Mouse (Mus musculus) forebrain, embryonic 13.5 days (tissue): ENCODE measurements around the gene Ppp1r32. TPM values are rescaled to one million over a fixed set of nuclear protein-coding genes. Genes with fewer than 3 reads are reported as not detected.
A peak's percentile ranks its signal among the peaks of the same experiment; 100 is the strongest.

Experiments used
- ATAC-seq: fragments of 200-750 bp; cut with Nextera tagmentation; 2 replicates; pipeline ENCODE4 v1.8.0; 2017
- H3K27ac ChIP-seq: fragments of 300-500 bp; sonication (generic); 2 replicates; pipeline ENCODE4 v1.5.1; 2015; ENCODE audit warnings: inconsistent platforms, mild to moderate bottlenecking, moderate library complexity
- H3K27me3 ChIP-seq: fragments of 300-500 bp; sonication (generic); 2 replicates; pipeline ENCODE4 v1.6.1; 2015; ENCODE audit warnings: mild to moderate bottlenecking, inconsistent platforms
- H3K36me3 ChIP-seq: fragments of 300-500 bp; sonication (generic); 2 replicates; pipeline ENCODE4 v1.6.1; 2015; ENCODE audit warnings: mild to moderate bottlenecking, inconsistent platforms; ENCODE audit not compliant: poor library complexity, severe bottlenecking
- H3K4me1 ChIP-seq: fragments of 300-500 bp; sonication (generic); 2 replicates; pipeline ENCODE4 v1.6.1; 2015; ENCODE audit warnings: inconsistent platforms
- H3K4me2 ChIP-seq: fragments of 300-500 bp; sonication (generic); 2 replicates; pipeline ENCODE4 v1.6.1; 2015; ENCODE audit warnings: inconsistent platforms, mild to moderate bottlenecking, moderate library complexity
- H3K4me3 ChIP-seq: fragments of 300-500 bp; sonication (generic); 2 replicates; pipeline ENCODE4 v1.5.1; 2015; ENCODE audit warnings: mild to moderate bottlenecking, inconsistent platforms
- H3K9ac ChIP-seq: fragments of 300-500 bp; sonication (generic); 2 replicates; pipeline ENCODE4 v1.6.1; 2015; ENCODE audit warnings: mild to moderate bottlenecking, inconsistent platforms
- H3K9me3 ChIP-seq: fragments of 300-500 bp; sonication (generic); replicated peaks from 2 replicates; pipeline ENCODE4 v1.6.1; 2016; ENCODE audit warnings: inconsistent platforms
- WGBS: fragments of 180-500 bp; shearing (Covaris S2); methylation state at CpG from one replicate; pipeline ENCODE4 v1.1.7; 2015; 5-methylcytosine and 5-hydroxymethylcytosine counted together
- polyA plus RNA-seq: library from polyadenylated mRNA; unstranded; fragments of >200 nt; fragmentation: Nextera tagmentation; extraction: Ambion mirVana; gene quantifications from 2 replicates; pipeline ENCODE4 v1.2.1, GENCODE M21; 2015

The Ppp1r32 gene
- polyA plus RNA-seq, 1 experiment from 2014 or later: 1.5 TPM

DNA sequence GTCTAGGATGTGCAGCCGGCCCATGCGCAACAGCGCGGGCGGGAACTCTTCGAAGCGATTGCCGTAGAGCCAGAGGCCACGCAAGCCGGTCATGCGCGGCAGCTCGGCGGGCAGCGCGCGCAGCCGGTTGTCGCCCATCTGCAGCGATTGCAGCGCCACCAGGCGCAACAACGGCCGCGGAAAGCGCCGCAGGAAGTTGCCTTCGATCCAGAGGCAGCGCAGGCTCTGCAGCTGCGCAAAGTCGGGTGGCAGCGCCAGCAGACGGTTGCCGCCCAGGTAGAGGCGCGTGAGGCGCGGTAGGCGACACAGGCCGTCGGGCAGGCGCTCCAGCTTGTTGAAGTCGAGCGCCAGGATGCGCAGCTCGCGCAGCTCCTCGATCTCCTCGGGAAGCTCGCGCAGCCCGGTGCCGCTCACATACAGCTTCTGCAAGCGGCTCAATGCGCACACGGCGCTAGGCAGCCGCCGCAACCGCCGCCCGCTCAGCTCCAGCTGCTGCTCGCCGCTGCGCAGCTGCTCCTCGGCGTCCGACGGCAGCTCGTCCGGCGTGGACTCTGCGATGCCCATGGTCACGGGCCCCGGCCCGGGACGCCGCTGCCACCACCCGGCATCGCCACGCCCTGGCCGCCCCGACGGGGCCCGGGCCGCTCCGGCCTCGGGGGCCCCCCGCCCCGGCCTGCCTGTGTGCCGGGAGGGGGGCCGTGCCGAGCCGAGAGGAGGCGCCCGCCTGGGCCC is 25.8 kb downstream of the Ppp1r32 start, which contains the start of gene Lrrc10b:
TSS of gene Lrrc10b (minus strand) at position 722 of the 732 bp plus-strand sequence.
- peak within 1 kb of the TSS; percentile 40 for H3K27ac ChIP-seq
- no peaks in the 10 kb centered on the region for H3K9me3 ChIP-seq

DNA sequence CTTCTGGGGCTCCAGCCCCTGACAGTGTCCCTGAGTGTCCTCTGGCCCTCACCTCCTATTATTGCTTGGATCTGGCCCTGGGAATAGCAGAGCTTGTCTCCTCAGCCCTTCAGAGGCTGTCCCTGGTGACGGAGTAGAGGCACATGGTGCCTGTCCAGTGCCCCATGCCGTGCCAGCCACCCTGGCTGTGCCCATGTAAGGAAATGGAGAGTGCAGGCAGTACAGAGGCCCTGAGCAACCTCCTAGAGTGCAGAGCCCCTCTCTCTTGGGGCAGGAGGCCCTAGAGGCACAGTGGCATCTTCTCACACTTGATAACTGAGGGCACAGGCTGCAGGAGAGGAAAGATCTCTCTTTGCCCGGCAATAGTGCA is 27.3 kb downstream of the Ppp1r32 start:
- Histone ChIP-seq H3K4me2 (no peak overlapping the region), H3K36me3 (no peaks in the 10 kb centered on the region), H3K27me3 (peaks cover 69% of the 10 kb centered on the region), H3K9ac (no peak overlapping the region), H3K4me1 (peaks cover 24% of the 10 kb centered on the region), H3K27ac (no peak overlapping the region), H3K4me3 (no peak overlapping the region), H3K9me3 (no peaks in the 10 kb centered on the region)
- ATAC-seq: no peak
- whole genome bisulfite sequencing: 79% methylated on average over 3 of the region's 3 CpGs

More for the DNA sequence above, 25.8 kb downstream of the Ppp1r32 start, which contains the start of gene Lrrc10b:
- Histone ChIP-seq H3K4me1 (peaks cover 29% of the 10 kb centered on the region), H3K4me3 (peak within 1 kb of the TSS; percentile 48), H3K4me2 (peak within 1 kb of the TSS; percentile 88), H3K27me3 (peaks cover 80% of the 10 kb centered on the region), H3K9ac (peak within 1 kb of the TSS; percentile 61), H3K36me3 (no peaks in the 10 kb centered on the region)
- ATAC-seq: peak; percentile 72
- WGBS: 1% methylated on average over 86 of the region's 96 CpGs

DNA sequence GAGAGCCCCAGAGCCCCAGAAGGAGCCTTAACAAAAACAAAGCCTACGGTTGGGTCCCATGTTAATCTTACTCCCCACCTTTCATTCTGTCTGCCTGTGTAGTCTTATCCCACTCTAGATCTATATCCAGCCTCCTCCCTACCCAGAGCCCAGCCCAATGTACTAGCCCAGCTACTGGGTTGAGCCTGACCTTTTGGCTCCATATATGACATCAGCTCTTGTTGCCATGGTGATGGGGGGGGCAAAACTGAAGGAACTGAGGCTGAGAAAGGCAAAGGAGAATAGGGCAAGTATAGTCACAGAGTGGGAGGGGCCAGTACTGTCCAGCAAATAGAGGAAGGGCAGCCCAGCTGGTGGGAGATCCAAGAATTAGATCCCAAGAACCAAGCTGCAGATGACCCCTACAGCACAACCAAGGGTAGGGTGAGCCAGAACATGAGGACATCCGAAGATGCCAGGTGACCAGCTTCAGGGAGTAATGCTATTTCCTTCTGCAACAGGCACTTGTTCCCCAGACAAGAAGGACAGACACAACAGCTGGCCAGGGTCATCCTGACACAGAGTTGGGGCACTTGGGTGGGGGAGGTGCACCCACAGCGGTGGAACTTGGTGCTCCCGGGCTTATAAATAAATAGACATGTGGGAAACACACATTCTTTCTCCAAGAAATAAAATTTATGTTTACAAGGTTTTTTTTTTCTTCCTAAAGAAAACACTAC is 27.9 kb downstream of the Ppp1r32 start:
- no peak overlapping the region for H3K4me2 ChIP-seq
- H3K36me3 ChIP-seq: no peaks in the 10 kb centered on the region
- no peak overlapping the region for H3K9ac ChIP-seq
- H3K9me3 ChIP-seq: no peaks in the 10 kb centered on the region
- H3K27me3 ChIP-seq: peaks cover 66% of the 10 kb centered on the region
- no peak overlapping the region for H3K4me3 ChIP-seq
- ATAC-seq: no peak
- 66% methylated on average over 4 of the region's 4 CpGs for WGBS
- H3K4me1 ChIP-seq: peaks cover 24% of the 10 kb centered on the region
- H3K27ac ChIP-seq: no peak overlapping the region

DNA sequence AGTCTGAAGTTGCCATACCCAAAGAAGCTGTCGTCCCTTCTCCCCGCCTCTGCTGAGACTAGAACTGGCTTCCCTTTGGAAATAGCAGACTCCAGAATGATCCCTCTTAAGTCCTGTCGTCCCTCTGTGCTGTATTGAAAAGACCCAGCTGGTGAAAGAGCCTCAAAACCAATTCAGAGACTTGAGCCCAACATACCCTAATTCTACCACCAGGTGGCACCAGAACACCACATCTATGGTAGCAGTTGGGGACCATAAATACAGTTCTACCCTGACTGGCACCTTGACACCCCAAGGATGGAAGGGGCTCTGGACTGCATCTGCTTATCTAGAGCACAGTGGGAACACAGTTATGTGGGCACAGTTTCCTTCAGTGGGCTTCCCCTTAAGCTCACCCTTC is 33.0 kb downstream of the Ppp1r32 start:
- H3K27ac ChIP-seq: no peak overlapping the region
- peaks cover 14% of the 10 kb centered on the region for H3K27me3 ChIP-seq
- H3K4me1 ChIP-seq: no peaks in the 10 kb centered on the region
- WGBS: 3% methylated on average over 3 of the region's 3 CpGs
- peak; percentile 74 for ATAC-seq
- no peak overlapping the region for H3K9ac ChIP-seq
- H3K4me2 ChIP-seq: no peak overlapping the region
- H3K4me3 ChIP-seq: no peak overlapping the region
- no peaks in the 10 kb centered on the region for H3K9me3 ChIP-seq
- peaks cover 21% of the 10 kb centered on the region for H3K36me3 ChIP-seq

DNA sequence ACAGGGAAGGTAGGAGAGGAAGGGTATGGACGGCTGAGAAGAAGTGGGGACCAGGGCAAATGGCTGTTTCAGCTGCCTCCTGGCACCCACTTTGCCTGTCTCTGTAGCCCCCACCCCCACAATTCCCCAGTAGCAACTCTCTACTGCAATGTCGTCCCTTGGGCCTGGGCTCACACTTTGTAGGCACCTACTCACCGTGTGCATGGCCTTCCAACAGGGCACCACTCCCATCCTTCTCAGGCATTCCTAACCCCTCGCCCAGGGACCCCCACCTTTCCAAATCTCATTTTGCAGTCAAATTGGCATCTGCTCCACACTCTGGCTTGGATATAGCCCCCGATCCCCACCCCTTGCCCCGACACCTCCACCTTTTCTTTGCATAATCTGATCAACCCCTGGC is 33.5 kb downstream of the Ppp1r32 start:
- no peaks in the 10 kb centered on the region for H3K4me1 ChIP-seq
- H3K27me3 ChIP-seq: peaks cover 10% of the 10 kb centered on the region
- peak; percentile 40 for ATAC-seq
- no peak overlapping the region for H3K4me3 ChIP-seq
- peaks cover 24% of the 10 kb centered on the region for H3K36me3 ChIP-seq
- no peak overlapping the region for H3K4me2 ChIP-seq
- no peak overlapping the region for H3K27ac ChIP-seq
- WGBS: 66% methylated on average over 6 of the region's 6 CpGs
- H3K9ac ChIP-seq: no peak overlapping the region
- no peaks in the 10 kb centered on the region for H3K9me3 ChIP-seq

DNA sequence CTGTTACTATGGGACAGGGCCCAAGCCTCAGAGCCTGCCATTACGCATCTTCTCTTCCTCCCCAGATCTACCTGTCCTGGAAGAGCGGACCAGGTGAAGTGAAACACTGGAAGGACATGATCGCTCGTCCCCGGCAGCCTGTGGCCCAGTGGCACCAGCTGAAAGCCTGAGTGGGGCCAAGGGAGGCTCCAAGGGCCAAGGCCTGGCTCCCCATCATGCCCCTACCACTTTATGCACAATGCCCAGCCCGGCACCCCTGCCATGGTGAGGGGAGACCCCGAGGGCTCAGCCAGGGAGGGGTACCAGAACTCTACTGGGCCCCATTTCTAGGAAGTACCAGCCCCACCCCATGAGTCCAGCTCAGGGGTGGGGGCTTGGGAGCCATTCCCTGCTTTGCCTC is 34.5 kb downstream of the Ppp1r32 start:
- Histone ChIP-seq H3K27me3 (peaks cover 6% of the 10 kb centered on the region), H3K4me3 (no peak overlapping the region), H3K9ac (no peak overlapping the region), H3K9me3 (no peaks in the 10 kb centered on the region), H3K36me3 (peaks cover 33% of the 10 kb centered on the region), H3K4me1 (no peaks in the 10 kb centered on the region), H3K27ac (no peak overlapping the region), H3K4me2 (no peak overlapping the region)
- ATAC-seq: no peak
- 85% methylated on average over 7 of the region's 7 CpGs for WGBS

DNA sequence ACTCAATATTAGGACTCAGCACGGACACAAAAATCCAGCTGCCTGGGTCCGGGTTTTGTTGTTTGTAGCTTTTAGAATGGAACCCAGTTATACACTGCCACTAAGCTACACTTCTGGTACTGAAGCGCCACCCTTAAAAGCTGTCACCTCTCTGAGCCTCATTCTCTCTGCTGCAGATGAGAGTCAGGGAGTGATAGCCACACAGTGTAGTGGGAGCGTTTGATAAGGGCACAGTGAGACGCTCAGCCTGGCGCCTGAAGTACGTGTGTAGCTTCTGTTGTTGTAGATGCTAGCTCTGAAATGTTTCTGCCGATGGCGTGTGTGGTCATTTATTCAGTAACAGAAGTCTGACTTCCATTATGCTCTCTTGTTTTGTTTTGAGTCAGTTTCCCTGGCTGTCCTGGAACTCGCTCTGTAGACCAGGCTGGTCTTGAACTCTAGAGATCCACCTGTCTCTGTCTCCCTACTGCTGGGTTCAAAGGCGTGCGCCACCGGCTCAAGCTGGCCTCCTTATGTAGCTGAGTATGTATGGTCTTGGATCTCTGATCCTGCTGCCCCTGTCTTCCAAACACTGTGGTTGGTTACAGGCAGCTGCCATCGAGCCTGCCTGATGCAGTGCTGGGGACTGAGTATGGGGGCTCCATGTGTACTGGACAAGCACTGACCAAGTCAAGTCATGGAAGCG is 37.9 kb downstream of the Ppp1r32 start:
- WGBS: 93% methylated on average over 15 of the region's 15 CpGs
- no peaks in the 10 kb centered on the region for H3K9me3 ChIP-seq
- no peak overlapping the region for H3K4me3 ChIP-seq
- peaks cover 51% of the 10 kb centered on the region for H3K36me3 ChIP-seq
- ATAC-seq: no peak
- no peaks in the 10 kb centered on the region for H3K27me3 ChIP-seq
- no peak overlapping the region for H3K9ac ChIP-seq
- no peak overlapping the region for H3K27ac ChIP-seq
- H3K4me2 ChIP-seq: no peak overlapping the region
- H3K4me1 ChIP-seq: no peaks in the 10 kb centered on the region

DNA sequence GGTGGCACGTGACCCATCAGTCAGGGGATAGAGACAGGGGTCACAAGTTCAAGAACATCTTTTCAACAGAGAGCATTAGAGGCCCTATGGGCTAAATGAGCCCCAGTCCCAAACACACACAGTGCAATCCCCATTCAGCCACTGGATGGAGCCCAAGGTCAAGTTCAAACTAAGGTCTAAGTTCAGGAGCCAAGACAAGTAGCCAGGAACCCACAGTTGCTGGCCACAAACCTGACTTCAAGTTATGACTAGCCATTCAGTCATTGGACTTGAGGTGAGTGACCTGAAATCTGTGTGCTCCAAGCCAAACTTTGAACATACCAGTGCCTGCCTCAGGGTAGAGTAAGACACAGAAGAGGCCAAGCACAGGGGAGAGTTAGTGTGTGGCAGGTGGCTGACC is 45.2 kb downstream of the Ppp1r32 start:
- Histone ChIP-seq H3K36me3 (peaks cover 16% of the 10 kb centered on the region), H3K27me3 (no peaks in the 10 kb centered on the region), H3K9me3 (no peaks in the 10 kb centered on the region), H3K4me2 (no peak overlapping the region), H3K4me3 (no peak overlapping the region), H3K27ac (no peak overlapping the region), H3K4me1 (no peaks in the 10 kb centered on the region), H3K9ac (no peak overlapping the region)
- ATAC-seq: no peak
- WGBS: 72% methylated on average over 1 of the region's 1 CpGs

DNA sequence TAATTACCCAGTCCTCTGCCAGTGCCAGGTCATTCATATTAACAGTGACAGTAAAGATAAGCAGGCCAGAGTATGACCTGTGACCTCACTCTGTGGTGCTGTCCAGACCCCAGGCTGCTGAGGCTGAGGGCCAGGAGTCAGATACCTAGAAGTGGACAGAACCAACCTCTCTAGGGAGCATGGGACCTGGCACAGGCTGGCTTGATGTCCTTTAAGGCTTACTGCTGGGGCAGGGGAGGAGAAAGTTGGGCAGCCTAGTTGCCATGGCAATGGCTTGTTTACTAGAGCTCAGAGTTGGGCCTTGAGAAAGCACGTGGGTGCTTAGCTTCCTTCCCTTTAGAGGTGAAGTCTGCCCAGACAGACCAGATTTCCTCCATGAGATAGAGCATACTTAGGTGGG is 46.0 kb downstream of the Ppp1r32 start:
- no peak overlapping the region for H3K27ac ChIP-seq
- H3K9me3 ChIP-seq: no peaks in the 10 kb centered on the region
- H3K4me3 ChIP-seq: no peak overlapping the region
- WGBS: 42% methylated on average over 1 of the region's 1 CpGs
- H3K36me3 ChIP-seq: peaks cover 16% of the 10 kb centered on the region
- H3K9ac ChIP-seq: no peak overlapping the region
- H3K4me1 ChIP-seq: peaks cover 7% of the 10 kb centered on the region
- no peaks in the 10 kb centered on the region for H3K27me3 ChIP-seq
- no peak overlapping the region for H3K4me2 ChIP-seq
- ATAC-seq: no peak

DNA sequence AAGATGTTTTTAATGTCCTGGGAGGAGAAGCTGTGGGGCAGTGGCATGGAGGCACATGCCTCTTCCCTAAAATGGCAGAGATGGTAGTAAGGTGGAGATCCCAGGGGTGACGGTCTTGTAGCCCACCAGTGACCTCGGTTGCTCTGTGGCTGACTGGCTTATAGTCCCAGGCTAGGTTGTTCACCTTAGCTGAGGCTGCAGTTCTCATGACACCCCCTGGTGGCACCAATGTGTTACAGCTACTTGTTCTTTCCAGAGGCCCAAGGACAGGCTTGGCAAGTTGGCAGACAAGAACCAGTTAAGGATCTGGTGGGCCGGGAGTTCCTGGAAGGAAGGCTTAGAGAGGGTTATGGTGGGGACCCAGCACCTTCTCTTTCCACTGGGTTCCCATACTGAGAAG is 46.8 kb downstream of the Ppp1r32 start:
- H3K4me1 ChIP-seq: peaks cover 15% of the 10 kb centered on the region
- no peaks in the 10 kb centered on the region for H3K27me3 ChIP-seq
- H3K9ac ChIP-seq: no peak overlapping the region
- WGBS: 35% methylated on average over 3 of the region's 3 CpGs
- H3K27ac ChIP-seq: no peak overlapping the region
- H3K9me3 ChIP-seq: no peaks in the 10 kb centered on the region
- no peak overlapping the region for H3K4me3 ChIP-seq
- H3K36me3 ChIP-seq: peaks cover 15% of the 10 kb centered on the region
- no peak overlapping the region for H3K4me2 ChIP-seq
- peak; percentile 56 for ATAC-seq

DNA sequence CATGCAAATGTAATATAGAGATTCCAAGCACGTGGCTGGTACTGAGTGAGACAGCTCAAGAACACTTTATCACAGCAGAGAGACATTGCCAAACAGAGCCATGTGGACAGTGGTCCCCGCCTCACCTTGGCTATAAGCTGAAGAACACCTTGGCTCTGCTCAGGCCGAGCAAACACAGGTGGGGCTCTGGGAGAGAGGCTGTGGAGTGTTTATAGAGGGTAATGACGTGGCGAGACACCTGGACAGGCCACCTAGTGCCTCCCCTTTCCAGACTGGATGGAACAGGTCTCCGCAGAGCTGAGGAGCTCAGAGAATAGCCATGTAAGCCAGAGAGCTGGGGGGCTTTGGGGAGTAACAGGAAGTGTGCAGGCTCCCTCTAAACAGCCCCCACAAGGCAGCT is 47.8 kb downstream of the Ppp1r32 start:
- Histone ChIP-seq H3K27ac (no peak overlapping the region), H3K4me3 (no peak overlapping the region), H3K9me3 (no peaks in the 10 kb centered on the region), H3K4me1 (peaks cover 23% of the 10 kb centered on the region), H3K4me2 (no peak overlapping the region), H3K27me3 (no peaks in the 10 kb centered on the region), H3K9ac (no peak overlapping the region), H3K36me3 (0 out of 2 replicates have a peak, but pooled peaks cover 5% of the 10 kb centered on the region)
- 77% methylated on average over 6 of the region's 6 CpGs for WGBS
- no peak for ATAC-seq

DNA sequence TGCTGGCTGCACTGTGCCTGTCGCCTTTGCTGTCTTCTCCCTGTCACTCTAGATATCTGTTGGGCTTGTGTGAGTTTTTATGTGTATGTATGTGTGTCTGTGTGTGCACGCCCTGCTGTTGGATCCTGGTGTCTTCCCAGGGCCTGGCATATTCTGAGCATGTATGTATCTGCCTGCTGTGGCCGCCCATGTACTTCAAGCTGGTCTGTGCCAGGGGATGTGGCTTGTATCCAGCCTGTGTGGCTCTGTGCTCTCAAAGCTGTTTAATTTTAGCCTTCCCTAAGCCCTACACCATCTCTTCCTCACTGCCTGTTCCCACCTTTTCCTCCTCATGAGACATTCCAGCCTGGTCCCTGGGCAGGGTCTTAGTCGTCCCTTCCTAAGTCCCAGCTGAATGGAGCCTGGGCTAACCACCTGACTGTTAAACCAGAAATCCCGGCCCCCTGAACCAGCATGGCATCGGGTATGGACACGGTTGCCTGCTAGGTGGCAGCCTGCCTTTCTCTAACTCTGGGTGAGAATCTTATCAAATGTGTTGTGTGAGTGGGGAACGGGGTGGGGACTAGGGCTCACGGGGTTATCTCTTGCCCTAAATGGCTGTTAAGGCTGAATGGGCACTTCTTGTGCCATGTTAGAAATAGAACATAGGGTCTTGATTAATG is 48.7 kb downstream of the Ppp1r32 start:
- 71% methylated on average over 9 of the region's 9 CpGs for WGBS
- no peak for ATAC-seq
- no peaks in the 10 kb centered on the region for H3K27me3 ChIP-seq
- peaks cover 26% of the 10 kb centered on the region for H3K4me1 ChIP-seq
- no peak overlapping the region for H3K4me2 ChIP-seq
- no peak overlapping the region for H3K9ac ChIP-seq
- no peaks in the 10 kb centered on the region for H3K36me3 ChIP-seq
- no peaks in the 10 kb centered on the region for H3K9me3 ChIP-seq
- H3K4me3 ChIP-seq: no peak overlapping the region
- no peak overlapping the region for H3K27ac ChIP-seq
